Mouse (Mus musculus): ENCODE data around the gene Gatd1.
"Not testable (repeated sequence)": the region's sequence is repeated elsewhere in the genome, so short reads cannot be mapped to it uniquely, and the experiment has no call there.

The Gatd1 gene

GRCm38 (mm10) chr7:141446374-141446773 is 32.4 kb upstream of the Gatd1 start:
- in situ Hi-C loops (cut with MboI; ENCODE audit: low pct_unique_long_range_greater_than_20kb in 1 of 2, low sequenced_read_pairs in 2 of 2, unreplicated experiment in 1 of 2) = not testable (repeated sequence)

- in situ Hi-C loops (cut with MboI; ENCODE audit: low pct_unique_long_range_greater_than_20kb in 1 of 2, low sequenced_read_pairs in 2 of 2, unreplicated experiment in 1 of 2) = no loop called here
Observed at GRCm38 (mm10) chr7:141443828-141444237, 29.9 kb upstream of the Gatd1 start, which contains the start of gene Pidd1. Gene Pidd1, minus strand, starts transcription at chr7:141444025.

- in situ Hi-C loops (cut with MboI; ENCODE audit: low pct_unique_long_range_greater_than_20kb in 1 of 2, low sequenced_read_pairs in 2 of 2, unreplicated experiment in 1 of 2) = no loop called here
Observed at GRCm38 (mm10) chr7:141443081-141443821, 29.3 kb upstream of the Gatd1 start.

- in situ Hi-C loops (cut with MboI; ENCODE audit: low pct_unique_long_range_greater_than_20kb in 1 of 2, low sequenced_read_pairs in 2 of 2, unreplicated experiment in 1 of 2) = no loop called here
Observed at GRCm38 (mm10) chr7:141442199-141442598, 28.3 kb upstream of the Gatd1 start.

GRCm38 (mm10) chr7:141441460-141441859 is 27.5 kb upstream of the Gatd1 start:
- in situ Hi-C loops (cut with MboI; ENCODE audit: low pct_unique_long_range_greater_than_20kb in 1 of 2, low sequenced_read_pairs in 2 of 2, unreplicated experiment in 1 of 2) = no loop called here

- in situ Hi-C loops (cut with MboI; ENCODE audit: low pct_unique_long_range_greater_than_20kb in 1 of 2, low sequenced_read_pairs in 2 of 2, unreplicated experiment in 1 of 2) = no loop called here
Observed at GRCm38 (mm10) chr7:141440613-141441012, 26.7 kb upstream of the Gatd1 start.

- in situ Hi-C loops (cut with MboI; ENCODE audit: low pct_unique_long_range_greater_than_20kb in 1 of 2, low sequenced_read_pairs in 2 of 2, unreplicated experiment in 1 of 2) = no loop called here
Observed at GRCm38 (mm10) chr7:141439811-141440210, 25.9 kb upstream of the Gatd1 start.

- in situ Hi-C loops (cut with MboI; ENCODE audit: low pct_unique_long_range_greater_than_20kb in 1 of 2, low sequenced_read_pairs in 2 of 2, unreplicated experiment in 1 of 2) = no loop called here
Observed at GRCm38 (mm10) chr7:141439140-141439679, 25.3 kb upstream of the Gatd1 start.

GRCm38 (mm10) chr7:141438201-141438968 is 24.4 kb upstream of the Gatd1 start:
- in situ Hi-C loops (cut with MboI; ENCODE audit: low pct_unique_long_range_greater_than_20kb in 1 of 2, low sequenced_read_pairs in 2 of 2, unreplicated experiment in 1 of 2) = no loop called here

GRCm38 (mm10) chr7:141437178-141438120 is 23.5 kb upstream of the Gatd1 start, which contains the start of gene Slc25a22:
Gene Slc25a22, minus strand, starts transcription at chr7:141437892.
- in situ Hi-C loops (cut with MboI; ENCODE audit: low pct_unique_long_range_greater_than_20kb in 1 of 2, low sequenced_read_pairs in 2 of 2, unreplicated experiment in 1 of 2) = no loop called here

- in situ Hi-C loops (cut with MboI; ENCODE audit: low pct_unique_long_range_greater_than_20kb in 1 of 2, low sequenced_read_pairs in 2 of 2, unreplicated experiment in 1 of 2) = no loop called here
Observed at GRCm38 (mm10) chr7:141436523-141436892, 22.6 kb upstream of the Gatd1 start.

GRCm38 (mm10) chr7:141435856-141436522 is 22.1 kb upstream of the Gatd1 start:
- in situ Hi-C loops (cut with MboI; ENCODE audit: low pct_unique_long_range_greater_than_20kb in 1 of 2, low sequenced_read_pairs in 2 of 2, unreplicated experiment in 1 of 2) = no loop called here

GRCm38 (mm10) chr7:141435129-141435855 is 21.4 kb upstream of the Gatd1 start:
- in situ Hi-C loops (cut with MboI; ENCODE audit: low pct_unique_long_range_greater_than_20kb in 1 of 2, low sequenced_read_pairs in 2 of 2, unreplicated experiment in 1 of 2) = no loop called here

- in situ Hi-C loops (cut with MboI; ENCODE audit: low pct_unique_long_range_greater_than_20kb in 1 of 2, low sequenced_read_pairs in 2 of 2, unreplicated experiment in 1 of 2) = no loop called here
Observed at GRCm38 (mm10) chr7:141434464-141434863, 20.5 kb upstream of the Gatd1 start.

- in situ Hi-C loops (cut with MboI; ENCODE audit: low pct_unique_long_range_greater_than_20kb in 1 of 2, low sequenced_read_pairs in 2 of 2, unreplicated experiment in 1 of 2) = no loop called here
Observed at GRCm38 (mm10) chr7:141433517-141434400, 19.8 kb upstream of the Gatd1 start.

- in situ Hi-C loops (cut with MboI; ENCODE audit: low pct_unique_long_range_greater_than_20kb in 1 of 2, low sequenced_read_pairs in 2 of 2, unreplicated experiment in 1 of 2) = no loop called here
Observed at GRCm38 (mm10) chr7:141432741-141433516, 19.0 kb upstream of the Gatd1 start.
